Mouse (Mus musculus) central nervous system, embryonic 11.5 days (tissue): Measurements from ENCODE around the gene Pdzk1ip1. TPM values are rescaled to one million over a fixed set of nuclear protein-coding genes. Genes with fewer than 3 reads are reported as not detected.

ENCODE experiments used
- polyA plus RNA-seq: library from polyadenylated mRNA; depleted of rRNA; stranded (reverse); fragments of >200 nt; gene quantifications from 2 replicates; pipeline ENCODE4 v1.2.3, GENCODE M21; 2012; rRNA removed

The Pdzk1ip1 gene
- polyA plus RNA-seq = 18.3 and 22.4 TPM in 2 replicates

DNA sequence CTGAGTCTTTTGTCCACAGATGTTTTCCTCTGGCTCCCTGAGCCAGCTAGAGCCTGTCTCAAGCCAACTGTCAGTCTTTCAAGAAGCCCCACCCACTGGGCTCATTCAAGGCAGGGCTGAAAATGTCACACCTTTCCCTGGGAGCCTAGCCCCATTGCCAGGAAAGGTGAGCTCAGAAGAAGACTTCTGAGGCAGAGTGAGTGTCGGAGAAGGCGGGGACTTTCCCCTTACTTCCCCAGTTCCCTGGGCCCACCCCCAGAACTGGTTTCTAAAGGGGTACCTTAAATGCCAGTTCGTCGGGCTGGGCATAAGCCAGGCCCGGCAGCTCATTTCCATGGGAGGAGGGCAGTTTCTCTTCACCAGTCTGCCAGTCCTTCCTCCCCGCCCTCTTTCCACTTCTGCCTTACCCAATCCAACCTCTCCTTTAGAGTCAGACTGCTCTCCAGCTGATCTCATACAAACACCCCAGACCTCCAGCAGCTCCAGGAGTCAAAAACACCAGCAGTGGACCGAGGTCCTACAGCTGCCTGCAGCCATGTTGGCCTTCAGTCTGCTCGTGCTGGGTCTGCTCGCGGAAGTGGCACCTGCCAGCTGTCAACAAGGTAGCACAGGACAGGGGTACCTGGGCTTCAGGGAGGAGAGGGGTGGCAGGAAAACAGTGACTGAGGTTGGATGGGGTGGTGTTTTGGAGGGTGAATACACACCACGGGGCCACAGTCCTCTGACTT lies at the start of gene Pdzk1ip1:
Pdzk1ip1 (plus strand) TSS at position 98 of the 728 bp plus-strand sequence.

GRCm38 (mm10) chr4:115056371-115056920 lies 32.1 kb upstream of the Pdzk1ip1 start, which contains the start of gene Tal1:
Gene Tal1, plus strand, starts transcription at chr4:115056426.

DNA sequence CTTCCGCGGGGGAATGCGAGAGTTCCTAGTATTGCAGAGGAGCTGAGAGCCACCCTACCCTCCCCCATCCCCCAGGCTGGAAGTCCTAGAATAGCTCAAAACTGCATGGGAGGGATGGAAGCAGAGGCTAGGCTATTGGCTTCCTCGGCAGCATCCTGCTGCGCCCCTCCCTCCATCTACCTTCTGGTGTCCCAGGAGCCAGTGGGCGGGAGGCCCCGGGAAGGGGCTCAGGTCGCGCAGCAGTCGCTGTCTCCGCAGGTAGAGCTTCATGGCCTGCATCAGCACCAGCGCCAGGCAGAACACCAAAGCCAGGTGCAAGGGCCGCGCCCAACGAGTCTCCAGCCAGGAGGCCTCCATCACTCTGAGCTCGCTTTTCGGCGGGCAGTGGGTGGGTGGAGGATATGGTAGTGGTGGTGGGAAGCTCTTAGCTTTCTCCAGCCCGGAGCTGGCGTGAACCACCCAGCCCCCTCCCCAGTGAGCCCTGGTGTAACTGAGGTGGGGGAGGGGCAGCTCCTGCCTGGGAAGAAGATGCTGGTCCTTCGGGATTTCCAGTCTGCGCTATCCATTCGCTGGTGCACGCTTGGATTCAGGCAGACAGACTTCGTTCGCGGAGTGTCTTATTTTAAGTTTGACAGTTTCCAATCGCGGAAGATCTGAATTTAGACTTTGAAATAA lies 45.2 kb downstream of the Pdzk1ip1 start, which contains the start of gene Cyp4x1:
Cyp4x1 (minus strand) TSS at position 661 of the 675 bp plus-strand sequence.

Other genes starting within 250 kb of the Pdzk1ip1 start
- 5.1 and 5.6 TPM in 2 replicates for gene Foxd2, start 179.8 kb upstream of the Pdzk1ip1 start, polyA plus RNA-seq
- gene Foxe3, start 162.7 kb upstream of the Pdzk1ip1 start, polyA plus RNA-seq = 0.16 and 1.2 TPM in 2 replicates
- gene Cmpk1, start 101.5 kb upstream of the Pdzk1ip1 start, polyA plus RNA-seq = 53.8 and 58.7 TPM in 2 replicates
- gene Stil, start 88.5 kb upstream of the Pdzk1ip1 start, polyA plus RNA-seq = 15.1 and 24.3 TPM in 2 replicates
- 18.2 and 22.6 TPM in 2 replicates for gene Tal1, start 32.3 kb upstream of the Pdzk1ip1 start, polyA plus RNA-seq
- 0.58 and 0.71 TPM in 2 replicates for gene Cyp4x1, start 45.6 kb downstream of the Pdzk1ip1 start, polyA plus RNA-seq
- not detected in 2 replicates for gene Cyp4a29, start 153.4 kb downstream of the Pdzk1ip1 start, polyA plus RNA-seq
- not detected in 2 replicates for gene Cyp4a12a, start 210.3 kb downstream of the Pdzk1ip1 start, polyA plus RNA-seq